Mouse (Mus musculus) forebrain, embryonic 12.5 days (tissue): ENCODE data around the gene Atp11b. TPM values are rescaled to one million over a fixed set of nuclear protein-coding genes. Genes with fewer than 3 reads are reported as not detected.

Source experiments
- ATAC-seq: fragments of 200-750 bp; cut with Nextera tagmentation; 2 replicates; pipeline ENCODE4 v1.8.0; 2017; ENCODE audit warnings: moderate TSS enrichment; ENCODE audit not compliant: low FRiP score
- H3K27ac ChIP-seq: fragments of 300-500 bp; sonication (generic); 2 replicates; pipeline ENCODE4 v1.5.1; 2016; ENCODE audit warnings: mild to moderate bottlenecking
- H3K27me3 ChIP-seq: fragments of 300-500 bp; sonication (generic); 2 replicates; pipeline ENCODE4 v1.6.1; 2016; ENCODE audit warnings: mild to moderate bottlenecking
- H3K36me3 ChIP-seq: fragments of 300-500 bp; sonication (generic); replicated peaks from 2 replicates; pipeline ENCODE4 v1.6.1; 2016; ENCODE audit warnings: mild to moderate bottlenecking
- H3K4me1 ChIP-seq: fragments of 300-500 bp; sonication (generic); 2 replicates; pipeline ENCODE4 v1.6.1; 2016
- H3K4me2 ChIP-seq: fragments of 300-500 bp; sonication (generic); 2 replicates; pipeline ENCODE4 v1.6.1; 2016; ENCODE audit warnings: mild to moderate bottlenecking, moderate library complexity
- H3K4me3 ChIP-seq: fragments of 300-500 bp; sonication (generic); replicated peaks from 2 replicates; pipeline ENCODE4 v1.5.1; 2016; ENCODE audit warnings: mild to moderate bottlenecking
- H3K9ac ChIP-seq: fragments of 300-500 bp; sonication (generic); 2 replicates; pipeline ENCODE4 v1.6.1; 2016; ENCODE audit warnings: mild to moderate bottlenecking
- H3K9me3 ChIP-seq: fragments of 300-500 bp; sonication (generic); 2 replicates; pipeline ENCODE4 v1.6.1; 2016
- WGBS: fragments of 180-500 bp; shearing (Covaris S2); methylation state at CpG from one replicate; pipeline ENCODE4 v1.1.7; 2016; 5-methylcytosine and 5-hydroxymethylcytosine counted together
- polyA plus RNA-seq: library from polyadenylated mRNA; unstranded; fragments of >200 nt; fragmentation: Nextera tagmentation; extraction: Ambion mirVana; gene quantifications from 2 replicates; pipeline ENCODE4 v1.2.1, GENCODE M21; 2016

The Atp11b gene
- polyA plus RNA-seq, 1 experiment from 2014 or later = 34.0 TPM

- Histone ChIP-seq H3K27ac (no peak overlapping the region), H3K4me3 (no peak overlapping the region), H3K36me3 (peaks cover 11% of the 10 kb centered on the region; the same call in 1 of the 2 replicates), H3K9ac (no peak overlapping the region), H3K4me2 (no peak overlapping the region), H3K9me3 (no peaks in the 10 kb centered on the region), H3K4me1 (no peaks in the 10 kb centered on the region), H3K27me3 (no peaks in the 10 kb centered on the region)
- no peak for ATAC-seq
- WGBS = 94% methylated on average over 9 of the region's 9 CpGs
These were observed 95.4 kb downstream of the Atp11b start for GRCm38 (mm10) chr3:35849326-35849725.

GRCm38 (mm10) chr3:35883267-35883666 is 129.4 kb downstream of the Atp11b start:
- Histone ChIP-seq H3K4me1 (no peaks in the 10 kb centered on the region), H3K27me3 (no peaks in the 10 kb centered on the region)
- no peak for ATAC-seq

GRCm38 (mm10) chr3:35889531-35889930 is 135.6 kb downstream of the Atp11b start:
- ATAC-seq = no peak
- Histone ChIP-seq H3K4me2 (no peak overlapping the region), H3K4me3 (no peak overlapping the region), H3K36me3 (peaks cover 30% of the 10 kb centered on the region), H3K9ac (no peak overlapping the region), H3K4me1 (no peaks in the 10 kb centered on the region), H3K27me3 (no peaks in the 10 kb centered on the region), H3K27ac (no peak overlapping the region), H3K9me3 (no peaks in the 10 kb centered on the region)
- 95% methylated on average over 2 of the region's 2 CpGs for WGBS

More at GRCm38 (mm10) chr3:35883267-35883666, 129.4 kb downstream of the Atp11b start:
- Histone ChIP-seq H3K9me3 (0 out of 2 replicates have a peak, but pooled peaks cover 2% of the 10 kb centered on the region), H3K4me2 (no peak overlapping the region), H3K27ac (no peak overlapping the region), H3K36me3 (0 out of 2 replicates have a peak, but pooled peaks cover 4% of the 10 kb centered on the region), H3K4me3 (no peak overlapping the region), H3K9ac (no peak overlapping the region)

- no peak for ATAC-seq
- Histone ChIP-seq H3K4me3 (no peak overlapping the region), H3K4me2 (no peak overlapping the region), H3K27me3 (no peaks in the 10 kb centered on the region), H3K4me1 (no peaks in the 10 kb centered on the region), H3K36me3 (peaks cover 30% of the 10 kb centered on the region), H3K9ac (no peak overlapping the region), H3K9me3 (no peaks in the 10 kb centered on the region), H3K27ac (no peak overlapping the region)
- 92% methylated on average over 4 of the region's 4 CpGs for WGBS
These were observed 137.2 kb downstream of the Atp11b start for GRCm38 (mm10) chr3:35891123-35891522.

GRCm38 (mm10) chr3:35893156-35893555 is 139.2 kb downstream of the Atp11b start:
- H3K4me3 ChIP-seq = no peak overlapping the region
- H3K4me1 ChIP-seq = no peaks in the 10 kb centered on the region
- no peaks in the 10 kb centered on the region for H3K9me3 ChIP-seq
- no peak for ATAC-seq
- no peaks in the 10 kb centered on the region for H3K27me3 ChIP-seq
- WGBS = 90% methylated on average over 5 of the region's 5 CpGs
- H3K27ac ChIP-seq = no peak overlapping the region
- peaks cover 35% of the 10 kb centered on the region for H3K36me3 ChIP-seq
- H3K9ac ChIP-seq = no peak overlapping the region
- no peak overlapping the region for H3K4me2 ChIP-seq

GRCm38 (mm10) chr3:35897900-35898299 is 144.0 kb downstream of the Atp11b start:
- no peak overlapping the region for H3K27ac ChIP-seq
- no peak overlapping the region for H3K9ac ChIP-seq
- 92% methylated on average over 2 of the region's 2 CpGs for WGBS
- H3K4me2 ChIP-seq = no peak overlapping the region
- ATAC-seq = no peak
- peaks cover 32% of the 10 kb centered on the region for H3K36me3 ChIP-seq
- no peak overlapping the region for H3K4me3 ChIP-seq
- H3K4me1 ChIP-seq = no peaks in the 10 kb centered on the region
- no peaks in the 10 kb centered on the region for H3K9me3 ChIP-seq
- no peaks in the 10 kb centered on the region for H3K27me3 ChIP-seq

GRCm38 (mm10) chr3:35899109-35899508 is 145.2 kb downstream of the Atp11b start:
- Histone ChIP-seq H3K27ac (no peak overlapping the region), H3K36me3 (peaks cover 35% of the 10 kb centered on the region), H3K4me3 (no peak overlapping the region), H3K4me2 (no peak overlapping the region), H3K4me1 (no peaks in the 10 kb centered on the region), H3K27me3 (no peaks in the 10 kb centered on the region), H3K9ac (no peak overlapping the region), H3K9me3 (no peaks in the 10 kb centered on the region)
- ATAC-seq = no peak
- WGBS = 95% methylated on average over 3 of the region's 3 CpGs

GRCm38 (mm10) chr3:35900555-35901204 is 146.8 kb downstream of the Atp11b start:
- no peak for ATAC-seq
- WGBS = 88% methylated on average over 5 of the region's 5 CpGs

More at GRCm38 (mm10) chr3:35900555-35901204, 146.8 kb downstream of the Atp11b start:
- no peak overlapping the region for H3K27ac ChIP-seq
- H3K4me1 ChIP-seq = no peaks in the 10 kb centered on the region
- H3K36me3 ChIP-seq = peaks cover 40% of the 10 kb centered on the region
- H3K27me3 ChIP-seq = no peaks in the 10 kb centered on the region
- no peak overlapping the region for H3K4me2 ChIP-seq
- H3K9ac ChIP-seq = no peak overlapping the region
- no peak overlapping the region for H3K4me3 ChIP-seq
- no peaks in the 10 kb centered on the region for H3K9me3 ChIP-seq

Other genes with a start within 250 kb of the Atp11b start
- 103 and 109 TPM in 2 replicates for gene Dcun1d1, start 183.3 kb downstream of the Atp11b start, polyA plus RNA-seq
- 30.1 and 32.7 TPM in 2 replicates for gene Mccc1, start 246.6 kb downstream of the Atp11b start, polyA plus RNA-seq